Comparison of ENCODE assay signal across 1 mouse cellular context in genomic region chr16:97997383-97997731, GRCm38 (mm10).
TF ChIP-seq lines count a peak whose summit lies in the region.

No protein-coding gene starts in this region.

TF ChIP-seq in CH12.LX, 34 proteins besides CTCF, POLR2A, EP300 and RAD21:
- TF ChIP-seq MYC (IDR thresholded peaks at IDR 0.05; ENCODE audit: low read depth, low read length): peak; percentile 70
- peak; percentile 93 for TF ChIP-seq MXI1 (IDR thresholded peaks at IDR 0.05; ENCODE audit: low read depth, low read length)
- peak; percentile 77; the same call in 1 of the 2 replicates for TF ChIP-seq MAX (IDR thresholded peaks at IDR 0.05; ENCODE audit: low read length)
TF ChIP-seq in CH12.LX: peak in this region for 3; not testable (repeated sequence) for 31.
